Mouse (Mus musculus): Measurements from ENCODE around the gene Skor1. TPM values are rescaled to one million over a fixed set of nuclear protein-coding genes. Genes with fewer than 3 reads are reported as not detected.

Skor1 gene
- polyA plus RNA-seq, 1 experiment from 2014 or later: not detected

DNA sequence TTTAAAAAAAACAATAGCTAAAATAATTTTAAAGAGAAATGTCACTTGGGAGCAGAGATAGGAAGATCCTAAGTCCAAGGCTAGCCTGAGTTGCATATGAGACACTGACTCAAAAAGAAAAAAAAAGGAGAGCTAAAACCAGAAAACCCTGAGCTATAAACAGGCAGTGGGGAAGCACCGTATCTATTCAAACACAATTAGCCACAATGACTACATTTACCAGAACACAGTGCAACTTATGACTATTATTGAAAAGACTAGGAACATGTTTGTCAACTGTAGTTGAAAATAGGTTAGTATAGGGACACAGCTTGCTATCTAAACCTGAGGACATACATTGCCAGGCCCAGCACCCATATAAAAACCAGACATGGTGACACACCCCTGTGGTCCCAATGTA lies 54.7 kb downstream of the Skor1 start:
- 78% methylated on average over 1 of the region's 1 CpGs for WGBS
- Histone ChIP-seq H3K9ac (ENCODE audit: low read length) (no peak overlapping the region), H3K4me3 (ENCODE audit: low read depth, low read length) (no peak overlapping the region), H3K36me3 (ENCODE audit: control insufficient read depth, insufficient read depth, low read length) (no peaks in the 10 kb centered on the region), H3K4me2 (ENCODE audit: low read length) (no peak overlapping the region), H3K4me1 (replicated peaks; ENCODE audit: control insufficient read depth, insufficient read depth, low read length) (peaks cover 14% of the 10 kb centered on the region), H3K27me3 (replicated peaks; ENCODE audit: control insufficient read depth, insufficient read depth, low read length) (no peaks in the 10 kb centered on the region), H3K27ac (ENCODE audit: low read depth) (no peak overlapping the region), H3K9me3 (ENCODE audit: control insufficient read depth, low read length) (no peaks in the 10 kb centered on the region)
- DNase-seq (ENCODE audit: low spot score) (no peak), ATAC-seq (replicated peaks; ENCODE audit: low FRiP score, low TSS enrichment, low read depth) (no peak)

DNA sequence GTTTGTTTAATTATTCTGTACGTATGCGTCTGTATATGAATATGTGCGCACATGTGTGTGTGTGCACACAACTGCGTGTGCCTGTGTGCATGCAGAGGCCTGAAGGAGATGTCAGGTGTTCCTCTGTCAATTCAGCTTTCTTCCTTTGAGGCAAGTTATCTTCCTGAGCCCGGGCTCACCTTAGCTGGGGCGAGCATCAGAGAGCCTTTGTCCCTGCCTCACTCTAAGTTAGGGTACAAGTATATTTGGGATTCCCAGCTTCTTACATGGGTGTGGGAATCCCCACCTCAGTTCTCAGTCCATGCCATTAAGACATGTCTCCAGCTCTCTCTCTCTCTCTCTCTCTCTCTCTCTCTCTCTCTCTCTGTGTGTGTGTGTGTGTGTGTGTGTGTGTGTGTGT lies 56.2 kb downstream of the Skor1 start:
- DNase-seq (ENCODE audit: low spot score) (no peak), ATAC-seq (replicated peaks; ENCODE audit: low FRiP score, low TSS enrichment, low read depth) (peak; percentile 36; the same call in 1 of the 2 replicates)
- WGBS: 4% methylated on average over 6 of the region's 6 CpGs

DNA sequence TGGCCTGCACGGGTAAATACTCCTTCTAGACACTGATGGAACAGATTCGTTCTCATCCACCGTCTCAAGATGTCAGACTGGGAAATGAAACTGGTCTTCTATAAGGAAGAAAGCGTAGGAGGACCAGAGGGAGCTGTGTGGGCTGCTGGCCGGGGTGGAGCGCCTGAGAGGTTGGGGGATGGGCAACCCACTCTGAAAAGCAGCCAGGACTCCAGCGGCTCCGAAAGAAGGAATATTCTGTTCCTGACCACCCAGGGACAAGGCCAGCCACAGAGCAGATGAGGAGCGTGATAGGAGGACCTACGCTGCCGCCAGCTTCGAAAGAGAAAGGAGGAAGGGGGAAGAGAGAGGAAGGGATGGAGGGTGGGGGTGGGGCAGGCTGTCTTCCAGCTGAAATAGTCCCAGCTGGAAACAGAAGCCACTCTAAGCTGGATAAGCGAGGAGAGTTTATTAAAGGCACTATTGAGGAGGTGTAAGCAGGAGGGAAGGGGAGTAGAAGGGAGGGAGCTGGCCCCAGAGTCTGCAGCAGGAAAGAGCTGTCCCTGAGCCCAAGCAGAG lies 56.7 kb downstream of the Skor1 start:
- Histone ChIP-seq H3K36me3 (ENCODE audit: control insufficient read depth, insufficient read depth, low read length) (no peaks in the 10 kb centered on the region), H3K4me1 (replicated peaks; ENCODE audit: control insufficient read depth, insufficient read depth, low read length) (peaks cover 14% of the 10 kb centered on the region), H3K4me2 (ENCODE audit: low read length) (peak overlapping the region; percentile 49), H3K27ac (ENCODE audit: low read depth) (peak overlapping the region; percentile 85), H3K9ac (ENCODE audit: low read length) (0 out of 2 replicates have a peak overlapping the region, but pooled peaks have one; percentile 14), H3K9me3 (ENCODE audit: control insufficient read depth, low read length) (no peaks in the 10 kb centered on the region), H3K27me3 (replicated peaks; ENCODE audit: control insufficient read depth, insufficient read depth, low read length) (no peaks in the 10 kb centered on the region), H3K4me3 (ENCODE audit: low read depth, low read length) (peak overlapping the region; percentile 22)
- WGBS: 1% methylated on average over 13 of the region's 13 CpGs
- ATAC-seq (replicated peaks; ENCODE audit: low FRiP score, low TSS enrichment, low read depth) (peak; percentile 81), DNase-seq (ENCODE audit: low spot score) (peak; percentile 82)

More for the DNA sequence above, 56.2 kb downstream of the Skor1 start:
- Histone ChIP-seq H3K9me3 (ENCODE audit: control insufficient read depth, low read length) (no peaks in the 10 kb centered on the region), H3K27ac (ENCODE audit: low read depth) (peak overlapping the region; percentile 85), H3K9ac (ENCODE audit: low read length) (0 out of 2 replicates have a peak overlapping the region, but pooled peaks have one; percentile 14), H3K27me3 (replicated peaks; ENCODE audit: control insufficient read depth, insufficient read depth, low read length) (no peaks in the 10 kb centered on the region), H3K36me3 (ENCODE audit: control insufficient read depth, insufficient read depth, low read length) (no peaks in the 10 kb centered on the region), H3K4me1 (replicated peaks; ENCODE audit: control insufficient read depth, insufficient read depth, low read length) (peaks cover 14% of the 10 kb centered on the region), H3K4me3 (ENCODE audit: low read depth, low read length) (peak overlapping the region; percentile 22; the same call in 1 of the 2 replicates), H3K4me2 (ENCODE audit: low read length) (peak overlapping the region; percentile 49)

DNA sequence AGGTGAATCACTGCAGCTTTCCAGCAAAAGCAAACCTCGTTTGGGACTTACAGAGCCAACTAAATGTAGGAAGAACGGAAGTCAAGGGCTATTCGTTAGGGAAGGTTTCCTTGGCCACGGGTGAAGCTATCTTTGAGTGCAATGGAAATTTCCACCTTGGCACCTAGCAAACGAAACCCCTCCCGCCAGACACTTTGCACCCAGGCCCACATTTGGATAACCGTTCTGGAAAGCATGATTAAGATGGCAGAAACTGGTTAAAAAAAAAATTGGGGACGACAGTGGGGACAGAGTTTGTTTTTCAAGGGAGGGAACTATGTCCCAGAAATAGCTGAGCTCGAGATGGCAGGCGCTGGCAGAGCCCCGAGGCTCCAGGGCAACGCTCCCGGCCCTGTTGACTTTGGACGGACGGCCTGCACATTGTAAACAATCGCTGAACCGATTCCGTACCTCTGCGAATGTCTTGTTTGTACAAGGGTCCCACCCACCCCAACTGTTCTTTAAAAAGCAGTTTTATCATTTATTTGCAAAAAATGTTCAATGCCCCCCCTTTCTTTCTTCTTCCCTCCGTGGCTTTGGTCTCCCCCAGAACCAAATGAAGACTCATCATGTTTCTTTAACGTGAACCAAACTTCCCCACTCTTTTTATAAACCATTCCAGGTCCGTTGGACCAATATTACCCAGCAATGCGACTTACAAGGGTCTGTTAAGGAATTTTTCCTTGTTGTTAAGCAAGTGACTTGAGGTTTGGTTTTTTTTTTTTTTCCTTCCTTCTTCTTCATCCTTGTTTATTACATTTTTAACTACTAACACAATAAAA lies 57.5 kb downstream of the Skor1 start:
- Histone ChIP-seq H3K4me2 (ENCODE audit: low read length) (peak overlapping the region; percentile 49), H3K9ac (ENCODE audit: low read length) (no peak overlapping the region), H3K9me3 (ENCODE audit: control insufficient read depth, low read length) (no peaks in the 10 kb centered on the region), H3K27ac (ENCODE audit: low read depth) (peak overlapping the region; percentile 85), H3K27me3 (replicated peaks; ENCODE audit: control insufficient read depth, insufficient read depth, low read length) (no peaks in the 10 kb centered on the region), H3K36me3 (ENCODE audit: control insufficient read depth, insufficient read depth, low read length) (no peaks in the 10 kb centered on the region), H3K4me1 (replicated peaks; ENCODE audit: control insufficient read depth, insufficient read depth, low read length) (peaks cover 14% of the 10 kb centered on the region), H3K4me3 (ENCODE audit: low read depth, low read length) (peak overlapping the region; percentile 22)
- WGBS: 14% methylated on average over 23 of the region's 23 CpGs
- DNase-seq (ENCODE audit: low spot score) (no peak), ATAC-seq (replicated peaks; ENCODE audit: low FRiP score, low TSS enrichment, low read depth) (no peak)

DNA sequence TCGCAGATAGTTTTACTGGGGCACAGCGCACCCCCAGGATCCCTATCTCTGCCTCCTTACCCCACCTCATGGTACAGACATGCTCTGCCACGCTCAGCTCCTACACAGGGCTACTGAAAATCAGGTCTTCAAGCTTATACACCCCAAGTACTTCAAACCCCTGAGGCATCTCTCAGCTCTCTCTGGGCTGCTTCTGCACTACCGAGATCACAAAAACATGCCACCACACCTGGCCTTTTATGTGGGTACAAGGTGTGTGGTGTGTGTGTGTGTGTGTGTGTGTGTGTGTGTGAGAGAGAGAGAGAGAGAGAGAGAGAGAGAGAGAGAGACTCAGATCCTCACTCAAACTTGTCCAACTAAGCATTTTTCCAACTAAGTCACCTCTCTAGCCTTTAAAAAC lies 59.6 kb downstream of the Skor1 start:
- Histone ChIP-seq H3K9me3 (ENCODE audit: control insufficient read depth, low read length) (no peaks in the 10 kb centered on the region), H3K27me3 (replicated peaks; ENCODE audit: control insufficient read depth, insufficient read depth, low read length) (no peaks in the 10 kb centered on the region), H3K9ac (ENCODE audit: low read length) (no peak overlapping the region), H3K27ac (ENCODE audit: low read depth) (no peak overlapping the region), H3K4me2 (ENCODE audit: low read length) (no peak overlapping the region), H3K4me1 (replicated peaks; ENCODE audit: control insufficient read depth, insufficient read depth, low read length) (peaks cover 14% of the 10 kb centered on the region), H3K4me3 (ENCODE audit: low read depth, low read length) (no peak overlapping the region), H3K36me3 (ENCODE audit: control insufficient read depth, insufficient read depth, low read length) (no peaks in the 10 kb centered on the region)
- no peak for ATAC-seq (replicated peaks; ENCODE audit: low FRiP score, low TSS enrichment, low read depth)
- DNase-seq (ENCODE audit: low spot score): no peak
- 91% methylated on average over 4 of the region's 4 CpGs for WGBS

Other genes with a start within 250 kb of the Skor1 start
- gene Pias1, start 161.0 kb downstream of the Skor1 start, polyA plus RNA-seq (2014; fragmentation: Nextera tagmentation; extraction: Ambion mirVana): 51.4 and 60.6 TPM in 2 replicates
- 30.8 and 31.2 TPM in 2 replicates for gene Map2k5, start 228.9 kb upstream of the Skor1 start, polyA plus RNA-seq (2014; fragmentation: Nextera tagmentation; extraction: Ambion mirVana)

Measured in intestine, embryonic 14.5 days (tissue).